Mouse (Mus musculus) megakaryocyte, embryonic 14.5 days (primary cell): ENCODE measurements around the gene Bex3. TPM values are rescaled to one million over a fixed set of nuclear protein-coding genes. Genes with fewer than 3 reads are reported as not detected.
"Not testable (repeated sequence)": the region's sequence is repeated elsewhere in the genome, so short reads cannot be mapped to it uniquely, and the experiment has no call there.

ENCODE experiments used
- H3K27me3 ChIP-seq: replicated peaks from 2 replicates; pipeline ENCODE3; 2012; ENCODE audit warnings: inconsistent platforms
- H3K36me3 ChIP-seq: replicated peaks from 2 replicates; pipeline ENCODE3; 2012; ENCODE audit warnings: low read length, inconsistent platforms, mixed read lengths
- H3K4me1 ChIP-seq: 2 replicates; pipeline ENCODE4 v1.6.1; 2012; ENCODE audit warnings: inconsistent platforms
- H3K4me3 ChIP-seq: replicated peaks from 2 replicates; pipeline ENCODE3; 2012; ENCODE audit warnings: moderate library complexity, mild to moderate bottlenecking, inconsistent platforms
- H3K9me3 ChIP-seq: 2 replicates; pipeline ENCODE4 v1.6.1; 2012; ENCODE audit warnings: inconsistent platforms
- FLI1 ChIP-seq: IDR thresholded peaks from 2 replicates; pipeline ENCODE4 v1.6.1; 2012; ENCODE audit warnings: low read length, inconsistent platforms, mixed read lengths
- GATA1 ChIP-seq: IDR thresholded peaks from 3 replicates; pipeline ENCODE4 v1.6.1; 2012; ENCODE audit warnings: mixed read lengths, low read length, inconsistent platforms, borderline replicate concordance
- polyA plus RNA-seq: library from polyadenylated mRNA; stranded (reverse); fragments of >175 nt; gene quantifications from 2 replicates; pipeline ENCODE4 v1.2.3, GENCODE M21; 2012; ENCODE audit warnings: low replicate concordance; ENCODE audit not compliant: insufficient read depth

Bex3 gene
- polyA plus RNA-seq, 1 experiment: 242 TPM

GRCm38 (mm10) chrX:136252023-136252729 lies 17.9 kb upstream of the Bex3 start:
- TF ChIP-seq GATA1 (no peak), FLI1 (no peak)
- Histone ChIP-seq H3K9me3 (no peaks in the 10 kb centered on the region), H3K27me3 (peaks cover 2% of the 10 kb centered on the region), H3K36me3 (peaks cover 8% of the 10 kb centered on the region), H3K4me1 (no peaks in the 10 kb centered on the region), H3K4me3 (no peak overlapping the region)

GRCm38 (mm10) chrX:136267720-136268119 lies 2.3 kb upstream of the Bex3 start:
- TF ChIP-seq GATA1: no peak
- no peak for TF ChIP-seq FLI1
- Histone ChIP-seq H3K9me3 (no peaks in the 10 kb centered on the region), H3K27me3 (peaks cover 4% of the 10 kb centered on the region), H3K4me3 (no peak overlapping the region), H3K4me1 (peaks cover 6% of the 10 kb centered on the region; the same call in 1 of the 2 replicates), H3K36me3 (peaks cover 3% of the 10 kb centered on the region)

GRCm38 (mm10) chrX:136268173-136268572 lies 1.9 kb upstream of the Bex3 start:
- Histone ChIP-seq H3K9me3 (no peaks in the 10 kb centered on the region), H3K36me3 (peaks cover 3% of the 10 kb centered on the region), H3K4me3 (no peak overlapping the region), H3K4me1 (peaks cover 6% of the 10 kb centered on the region; the same call in 1 of the 2 replicates), H3K27me3 (peaks cover 4% of the 10 kb centered on the region)
- TF ChIP-seq FLI1: no peak
- TF ChIP-seq GATA1: no peak

GRCm38 (mm10) chrX:136270393-136271111 lies 499 bp downstream of the Bex3 start:
- peak overlapping the region; percentile 83 for H3K4me3 ChIP-seq

GRCm38 (mm10) chrX:136274542-136274941 lies 4.5 kb downstream of the Bex3 start:
- Histone ChIP-seq H3K4me1 (peaks cover 6% of the 10 kb centered on the region; the same call in 1 of the 2 replicates), H3K36me3 (peaks cover 3% of the 10 kb centered on the region), H3K9me3 (no peaks in the 10 kb centered on the region), H3K27me3 (peaks cover 17% of the 10 kb centered on the region), H3K4me3 (no peak overlapping the region)
- TF ChIP-seq FLI1: no peak

More at GRCm38 (mm10) chrX:136270393-136271111, 499 bp downstream of the Bex3 start:
- H3K9me3 ChIP-seq, H3K36me3 ChIP-seq, H3K27me3 ChIP-seq, H3K4me1 ChIP-seq: not testable (repeated sequence)

GRCm38 (mm10) chrX:136275386-136275785 lies 5.3 kb downstream of the Bex3 start:
- Histone ChIP-seq H3K9me3 (no peaks in the 10 kb centered on the region), H3K27me3 (peaks cover 19% of the 10 kb centered on the region), H3K4me3 (no peak overlapping the region), H3K4me1 (peaks cover 6% of the 10 kb centered on the region; the same call in 1 of the 2 replicates), H3K36me3 (peaks cover 3% of the 10 kb centered on the region)
- TF ChIP-seq FLI1 (no peak), GATA1 (no peak)

GRCm38 (mm10) chrX:136277577-136277976 lies 7.5 kb downstream of the Bex3 start:
- Histone ChIP-seq H3K36me3 (no peaks in the 10 kb centered on the region), H3K27me3 (peaks cover 16% of the 10 kb centered on the region), H3K4me1 (no peaks in the 10 kb centered on the region), H3K9me3 (no peaks in the 10 kb centered on the region), H3K4me3 (no peak overlapping the region)
- no peak for TF ChIP-seq GATA1
- TF ChIP-seq FLI1: no peak

- Histone ChIP-seq H3K4me3 (no peak overlapping the region), H3K36me3 (no peaks in the 10 kb centered on the region), H3K27me3 (peaks cover 16% of the 10 kb centered on the region), H3K4me1 (no peaks in the 10 kb centered on the region), H3K9me3 (no peaks in the 10 kb centered on the region)
- TF ChIP-seq GATA1 (no peak), FLI1 (no peak)
These were observed 8.3 kb downstream of the Bex3 start for GRCm38 (mm10) chrX:136278401-136278800.

- peaks cover 16% of the 10 kb centered on the region for H3K27me3 ChIP-seq
- no peak for TF ChIP-seq FLI1
- TF ChIP-seq GATA1: no peak
- H3K4me1 ChIP-seq: no peaks in the 10 kb centered on the region
- no peaks in the 10 kb centered on the region for H3K9me3 ChIP-seq
- no peak overlapping the region for H3K4me3 ChIP-seq
- no peaks in the 10 kb centered on the region for H3K36me3 ChIP-seq
These were observed 9.4 kb downstream of the Bex3 start for GRCm38 (mm10) chrX:136279410-136279809.

GRCm38 (mm10) chrX:136290817-136291281 lies 20.8 kb downstream of the Bex3 start:
- H3K4me3 ChIP-seq: no peak overlapping the region
- no peaks in the 10 kb centered on the region for H3K36me3 ChIP-seq
- H3K27me3 ChIP-seq: peaks cover 3% of the 10 kb centered on the region
- H3K9me3 ChIP-seq: no peaks in the 10 kb centered on the region
- H3K4me1 ChIP-seq: no peaks in the 10 kb centered on the region
- TF ChIP-seq FLI1: no peak
- no peak for TF ChIP-seq GATA1
